Mouse (Mus musculus) C2C12 (cell line): ENCODE measurements at regions not wholly inside any gene's neighbourhood (a gene's known extent, or its start where the extent isn't known, plus 50 kb on each side); places are given as distances from the start of the nearest gene placed in this dataset.

Source experiments
- CTCF ChIP-seq: IDR thresholded peaks from one replicate; pipeline ENCODE4 v1.5.1; 2011; ENCODE audit not compliant: control insufficient read depth, insufficient read depth, insufficient read length
- MAX ChIP-seq: IDR thresholded peaks from one replicate; pipeline ENCODE4 v1.6.1; 2011; ENCODE audit warnings: mild to moderate bottlenecking, control low read depth
- MYOD1 ChIP-seq: IDR thresholded peaks from one replicate; pipeline ENCODE4 v1.6.1; 2011; ENCODE audit warnings: low read depth; ENCODE audit not compliant: control insufficient read depth, insufficient read length
- USF1 ChIP-seq: IDR thresholded peaks from one replicate; pipeline ENCODE4 v1.6.1; 2011; ENCODE audit warnings: low read depth, mild to moderate bottlenecking, control low read depth, moderate library complexity

- TF ChIP-seq CTCF (no peak), USF1 (no peak), MAX (no peak), MYOD1 (no peak)
These were observed 177.6 kb upstream of the Maf start for GRCm38 (mm10) chr8:115885121-115885743.
